Mouse (Mus musculus) megakaryocyte, embryonic 14.5 days (primary cell): ENCODE measurements around the gene Stk24. TPM values are rescaled to one million over a fixed set of nuclear protein-coding genes. Genes with fewer than 3 reads are reported as not detected.

ENCODE experiments used
- H3K27me3 ChIP-seq: replicated peaks from 2 replicates; pipeline ENCODE3; 2012; ENCODE audit warnings: inconsistent platforms
- H3K36me3 ChIP-seq: replicated peaks from 2 replicates; pipeline ENCODE3; 2012; ENCODE audit warnings: low read length, inconsistent platforms, mixed read lengths
- H3K4me1 ChIP-seq: 2 replicates; pipeline ENCODE4 v1.6.1; 2012; ENCODE audit warnings: inconsistent platforms
- H3K4me3 ChIP-seq: replicated peaks from 2 replicates; pipeline ENCODE3; 2012; ENCODE audit warnings: moderate library complexity, mild to moderate bottlenecking, inconsistent platforms
- H3K9me3 ChIP-seq: 2 replicates; pipeline ENCODE4 v1.6.1; 2012; ENCODE audit warnings: inconsistent platforms
- FLI1 ChIP-seq: IDR thresholded peaks from 2 replicates; pipeline ENCODE4 v1.6.1; 2012; ENCODE audit warnings: low read length, inconsistent platforms, mixed read lengths
- GATA1 ChIP-seq: IDR thresholded peaks from 3 replicates; pipeline ENCODE4 v1.6.1; 2012; ENCODE audit warnings: mixed read lengths, low read length, inconsistent platforms, borderline replicate concordance
- polyA plus RNA-seq: library from polyadenylated mRNA; stranded (reverse); fragments of >175 nt; gene quantifications from 2 replicates; pipeline ENCODE4 v1.2.3, GENCODE M21; 2012; ENCODE audit warnings: low replicate concordance; ENCODE audit not compliant: insufficient read depth

Stk24 gene
- polyA plus RNA-seq, 1 experiment: 37.4 TPM

DNA sequence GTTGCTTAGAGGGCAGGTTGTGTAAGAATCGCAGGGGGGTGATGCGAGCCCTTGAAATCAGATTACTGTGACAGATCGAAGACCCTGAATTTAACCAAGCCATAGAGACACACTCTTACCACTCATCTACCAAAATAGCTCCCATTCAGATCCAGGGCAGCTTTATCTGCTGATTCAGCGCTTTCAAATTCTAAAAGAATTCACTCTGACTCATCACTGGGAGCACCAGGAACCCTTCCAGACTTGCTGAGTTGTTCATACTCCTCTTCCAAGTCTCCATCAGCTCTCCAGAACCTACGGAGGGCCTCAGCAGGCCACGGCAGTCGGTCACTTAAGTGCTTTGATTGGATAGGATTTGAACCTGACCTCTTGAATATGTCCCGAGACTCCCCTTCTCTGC is 5.6 kb upstream of the Stk24 start:
- TF ChIP-seq FLI1 (no peak), GATA1 (no peak)
- H3K9me3 ChIP-seq: peaks cover 9% of the 10 kb centered on the region
- no peaks in the 10 kb centered on the region for H3K27me3 ChIP-seq
- no peaks in the 10 kb centered on the region for H3K36me3 ChIP-seq
- peaks cover 57% of the 10 kb centered on the region for H3K4me1 ChIP-seq
- no peak overlapping the region for H3K4me3 ChIP-seq

- H3K9me3 ChIP-seq: peaks cover 6% of the 10 kb centered on the region
- TF ChIP-seq FLI1 (no peak), GATA1 (no peak)
Measured at GRCm38 (mm10) chr14:121383801-121384200, 4.0 kb upstream of the Stk24 start.

DNA sequence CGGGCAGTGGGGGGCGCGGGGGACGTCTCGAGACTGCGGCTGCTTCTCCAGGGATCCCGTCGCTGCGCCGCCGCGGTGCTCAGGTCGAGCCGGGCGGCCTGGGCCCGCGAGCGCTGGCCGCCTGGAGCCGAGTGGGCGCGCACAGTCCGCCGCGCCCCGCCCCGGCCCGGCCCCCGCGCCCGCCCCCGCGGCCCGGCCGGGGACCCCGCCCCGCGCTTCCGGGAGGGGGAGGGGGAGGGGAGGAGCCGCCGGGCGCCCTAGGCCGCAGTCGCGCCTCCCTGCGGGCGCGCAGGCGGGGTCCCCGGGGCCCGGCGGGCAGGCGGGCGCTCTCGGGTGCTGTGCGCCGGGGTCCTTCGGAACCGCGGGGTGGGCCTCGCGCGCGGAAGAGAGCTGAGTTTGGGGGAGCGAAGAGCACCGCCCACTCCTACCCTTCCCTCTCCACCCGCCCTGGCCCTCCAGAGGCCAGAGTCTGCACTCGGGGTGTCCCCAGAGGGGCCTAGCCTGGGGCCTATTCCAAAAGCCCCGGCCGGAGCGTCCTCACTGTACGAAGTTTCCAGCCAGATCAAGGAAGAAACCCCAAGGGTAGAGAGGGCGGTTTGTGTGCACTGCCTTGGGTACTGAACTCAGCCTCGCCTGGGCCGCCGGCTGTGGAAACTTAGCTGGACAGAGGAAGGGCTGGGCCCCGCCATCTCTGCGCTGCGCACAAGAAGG is 540 bp downstream of the Stk24 start:
- TF ChIP-seq GATA1: no peak
- no peak for TF ChIP-seq FLI1
- Histone ChIP-seq H3K4me3 (peak overlapping the region; percentile 96), H3K36me3 (peaks cover 23% of the 10 kb centered on the region), H3K9me3 (no peaks in the 10 kb centered on the region), H3K4me1 (peaks cover 76% of the 10 kb centered on the region), H3K27me3 (no peaks in the 10 kb centered on the region)

More at GRCm38 (mm10) chr14:121383801-121384200, 4.0 kb upstream of the Stk24 start:
- peaks cover 66% of the 10 kb centered on the region for H3K4me1 ChIP-seq
- no peaks in the 10 kb centered on the region for H3K36me3 ChIP-seq
- H3K4me3 ChIP-seq: no peak overlapping the region
- H3K27me3 ChIP-seq: no peaks in the 10 kb centered on the region

DNA sequence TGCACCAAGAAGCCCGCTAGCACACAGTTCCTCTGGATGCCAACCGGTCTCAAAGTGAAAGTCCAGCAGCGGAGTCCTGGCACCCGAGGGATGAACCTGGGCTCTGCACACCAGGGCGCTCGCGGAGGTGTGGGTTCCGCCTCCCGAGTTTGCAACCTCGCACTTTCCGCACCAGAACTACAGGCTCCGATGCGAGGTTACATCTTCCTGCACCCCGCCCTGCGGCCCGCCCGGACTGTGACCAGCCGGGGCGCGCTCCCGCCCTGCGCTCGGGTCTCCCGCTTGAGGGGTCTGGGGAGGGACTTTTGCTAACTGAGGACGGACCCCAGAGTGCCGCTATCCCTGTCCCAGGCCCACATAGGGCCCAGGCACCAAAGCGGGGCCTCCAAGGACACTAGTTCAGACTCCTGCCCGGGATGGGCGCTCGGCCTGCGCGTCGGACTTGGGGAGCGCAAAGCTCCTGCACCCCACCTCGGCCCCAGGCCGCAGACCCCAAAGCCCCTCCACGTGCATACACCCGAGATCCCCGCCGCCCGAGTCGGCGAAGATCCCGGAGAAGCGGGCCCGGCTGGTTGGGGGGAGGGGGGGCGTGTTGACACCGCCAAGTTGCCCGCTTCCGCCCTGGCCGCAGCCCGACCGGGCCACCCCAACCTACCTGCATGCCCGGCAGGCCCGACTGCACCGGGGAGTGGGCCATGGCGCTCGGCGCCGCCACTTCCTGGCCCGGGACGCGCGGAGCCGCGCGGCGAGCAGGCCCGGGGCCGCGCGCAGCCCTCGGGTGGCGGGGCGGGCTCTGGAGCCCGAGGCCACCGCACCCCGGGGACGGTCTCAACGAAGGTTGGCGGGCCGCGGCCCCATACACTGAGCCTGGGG is 1.3 kb downstream of the Stk24 start:
- no peak for TF ChIP-seq GATA1
- TF ChIP-seq FLI1: no peak
- Histone ChIP-seq H3K9me3 (no peaks in the 10 kb centered on the region), H3K4me3 (peak overlapping the region; percentile 96), H3K36me3 (peaks cover 31% of the 10 kb centered on the region), H3K4me1 (peaks cover 76% of the 10 kb centered on the region), H3K27me3 (no peaks in the 10 kb centered on the region)

DNA sequence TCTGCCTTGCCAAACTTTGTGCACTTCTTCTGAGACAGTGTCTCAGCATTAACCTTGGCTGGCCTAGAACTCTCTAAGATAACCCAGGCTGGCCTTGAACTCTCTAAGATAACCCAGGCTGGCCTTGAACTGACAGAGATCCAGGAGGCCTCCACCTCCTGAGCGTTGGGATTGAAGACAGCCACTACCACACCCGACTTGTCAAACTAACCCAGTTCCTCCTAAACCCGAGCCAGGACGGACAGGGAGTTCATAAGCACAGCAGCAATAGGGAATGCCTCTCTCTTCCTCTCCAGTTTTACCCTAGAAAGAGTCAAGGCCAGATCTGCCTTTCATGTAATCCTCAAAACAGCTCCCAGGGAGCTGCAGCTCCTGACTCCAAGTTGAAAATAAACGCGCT is 3.2 kb downstream of the Stk24 start:
- H3K9me3 ChIP-seq: no peaks in the 10 kb centered on the region
- peaks cover 46% of the 10 kb centered on the region for H3K36me3 ChIP-seq
- no peak for TF ChIP-seq FLI1
- no peak for TF ChIP-seq GATA1
- H3K4me3 ChIP-seq: peak overlapping the region; percentile 77
- H3K4me1 ChIP-seq: peaks cover 78% of the 10 kb centered on the region
- H3K27me3 ChIP-seq: no peaks in the 10 kb centered on the region

GRCm38 (mm10) chr14:121373901-121374300 is 5.9 kb downstream of the Stk24 start:
- Histone ChIP-seq H3K27me3 (no peaks in the 10 kb centered on the region), H3K9me3 (no peaks in the 10 kb centered on the region), H3K36me3 (peaks cover 62% of the 10 kb centered on the region), H3K4me1 (peaks cover 87% of the 10 kb centered on the region), H3K4me3 (no peak overlapping the region)
- TF ChIP-seq FLI1: no peak
- TF ChIP-seq GATA1: no peak

DNA sequence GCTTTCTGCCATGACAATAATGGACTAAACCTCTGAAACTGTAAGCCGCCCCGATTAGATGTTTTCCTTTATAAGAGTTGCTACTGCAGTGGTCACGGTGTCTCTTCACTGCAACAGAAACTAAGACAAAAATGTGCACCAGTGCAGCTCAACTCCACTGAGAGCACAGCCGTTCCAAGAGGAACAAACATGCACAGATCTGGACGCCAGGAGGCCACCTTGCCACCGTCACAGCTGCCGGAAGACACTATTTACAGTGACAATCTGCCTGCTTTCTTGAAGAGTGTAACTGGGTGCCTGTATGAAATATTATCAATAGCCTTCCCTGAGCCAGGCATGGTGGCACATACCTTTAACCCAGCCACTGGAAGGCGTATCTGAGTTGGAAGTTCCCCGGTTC is 6.8 kb downstream of the Stk24 start:
- Histone ChIP-seq H3K9me3 (no peaks in the 10 kb centered on the region), H3K4me1 (peaks cover 96% of the 10 kb centered on the region), H3K4me3 (peak overlapping the region; percentile 72), H3K36me3 (peaks cover 63% of the 10 kb centered on the region), H3K27me3 (no peaks in the 10 kb centered on the region)
- TF ChIP-seq GATA1 (no peak), FLI1 (no peak)

DNA sequence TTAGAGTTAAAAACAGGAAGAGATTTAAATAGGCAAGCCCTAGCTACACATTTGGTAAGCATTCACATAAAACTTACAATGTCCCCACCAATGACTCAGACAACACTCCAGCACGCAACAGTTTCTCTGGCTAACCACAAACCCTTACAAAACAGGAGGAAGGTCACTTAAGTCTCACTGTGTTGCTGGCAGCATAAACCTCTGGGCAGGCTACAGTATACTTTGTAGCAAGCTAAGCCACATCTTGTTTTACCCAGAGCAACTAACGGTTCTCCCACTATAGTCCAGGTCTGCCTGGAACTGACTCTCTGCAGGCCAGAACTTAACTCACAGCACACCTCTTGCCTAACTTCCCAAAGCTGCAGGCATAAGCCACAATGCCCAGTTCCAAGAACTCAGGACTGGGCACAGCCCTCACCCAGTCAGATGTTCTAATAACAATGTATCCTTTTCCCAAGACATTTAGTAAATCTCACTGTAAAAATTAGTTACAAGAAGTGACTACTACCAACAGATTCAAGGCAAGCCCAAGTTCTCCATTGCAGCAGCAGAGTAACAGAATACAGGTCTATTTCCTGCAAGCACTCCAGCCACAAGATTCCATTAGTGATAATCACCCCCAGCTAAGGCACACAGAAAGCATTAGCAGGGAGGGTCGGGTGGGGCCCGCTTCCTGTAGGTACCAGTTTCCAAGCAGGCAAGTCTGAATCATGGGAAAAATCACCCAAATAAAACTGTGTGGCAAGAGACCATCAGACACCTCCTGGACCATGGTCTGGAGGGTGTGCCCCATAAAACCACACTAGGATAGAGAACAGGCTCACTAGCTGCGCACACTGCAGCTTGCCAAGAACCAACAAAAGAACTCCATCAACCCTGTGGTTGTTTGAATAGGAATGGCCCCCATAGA is 7.6 kb downstream of the Stk24 start:
- H3K4me3 ChIP-seq: peak overlapping the region; percentile 78
- H3K9me3 ChIP-seq: no peaks in the 10 kb centered on the region
- H3K4me1 ChIP-seq: peaks cover 100% of the 10 kb centered on the region
- H3K27me3 ChIP-seq: no peaks in the 10 kb centered on the region
- TF ChIP-seq FLI1: no peak
- TF ChIP-seq GATA1: no peak
- H3K36me3 ChIP-seq: peaks cover 64% of the 10 kb centered on the region

DNA sequence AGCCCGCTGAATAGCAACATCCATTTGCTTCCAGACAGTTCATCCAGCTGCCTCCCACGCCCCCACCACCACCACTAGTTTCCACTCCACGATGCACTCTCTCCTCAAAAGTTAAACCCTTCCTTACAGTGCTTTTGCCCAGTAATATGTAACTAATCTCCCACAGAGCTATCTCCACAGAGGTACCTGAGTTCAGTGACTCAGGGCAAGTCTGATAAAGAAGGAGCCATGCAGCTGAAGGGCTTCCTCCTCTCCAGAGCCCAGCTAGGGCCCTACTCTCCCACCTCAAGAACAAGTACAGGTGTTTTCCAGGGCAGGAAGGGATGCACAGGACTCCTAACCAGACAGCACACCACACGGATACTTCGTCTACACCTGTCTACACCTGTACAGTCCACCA is 10.4 kb downstream of the Stk24 start:
- H3K36me3 ChIP-seq: peaks cover 46% of the 10 kb centered on the region

More for the DNA sequence above, 10.4 kb downstream of the Stk24 start:
- Histone ChIP-seq H3K9me3 (no peaks in the 10 kb centered on the region), H3K4me3 (peak overlapping the region; percentile 15), H3K27me3 (no peaks in the 10 kb centered on the region), H3K4me1 (peaks cover 100% of the 10 kb centered on the region)
- TF ChIP-seq GATA1 (no peak), FLI1 (no peak)
